Mouse (Mus musculus) cerebellum, postnatal 14 days (tissue): ENCODE data around the gene Coa4.

ENCODE experiments used
- DNase-seq, 2 experiments: peaks; one replicate each; pipeline ENCODE4 v3.0.0; 2021; ENCODE audit warnings: mixed read lengths in 2 of 2

Gene Coa4

GRCm38 (mm10) chr7:100536804-100537518 is at the start of gene Coa4:
Gene Coa4, plus strand, starts transcription at chr7:100537071.
- peak; percentile 94 for DNase-seq

- no peak for DNase-seq
These were observed 49.6 kb upstream of the Coa4 start for GRCm38 (mm10) chr7:100487301-100487700.

GRCm38 (mm10) chr7:100488474-100489048 is 48.3 kb upstream of the Coa4 start:
- DNase-seq, result peak in 1 of 2 experiments; percentile 41

DNA sequence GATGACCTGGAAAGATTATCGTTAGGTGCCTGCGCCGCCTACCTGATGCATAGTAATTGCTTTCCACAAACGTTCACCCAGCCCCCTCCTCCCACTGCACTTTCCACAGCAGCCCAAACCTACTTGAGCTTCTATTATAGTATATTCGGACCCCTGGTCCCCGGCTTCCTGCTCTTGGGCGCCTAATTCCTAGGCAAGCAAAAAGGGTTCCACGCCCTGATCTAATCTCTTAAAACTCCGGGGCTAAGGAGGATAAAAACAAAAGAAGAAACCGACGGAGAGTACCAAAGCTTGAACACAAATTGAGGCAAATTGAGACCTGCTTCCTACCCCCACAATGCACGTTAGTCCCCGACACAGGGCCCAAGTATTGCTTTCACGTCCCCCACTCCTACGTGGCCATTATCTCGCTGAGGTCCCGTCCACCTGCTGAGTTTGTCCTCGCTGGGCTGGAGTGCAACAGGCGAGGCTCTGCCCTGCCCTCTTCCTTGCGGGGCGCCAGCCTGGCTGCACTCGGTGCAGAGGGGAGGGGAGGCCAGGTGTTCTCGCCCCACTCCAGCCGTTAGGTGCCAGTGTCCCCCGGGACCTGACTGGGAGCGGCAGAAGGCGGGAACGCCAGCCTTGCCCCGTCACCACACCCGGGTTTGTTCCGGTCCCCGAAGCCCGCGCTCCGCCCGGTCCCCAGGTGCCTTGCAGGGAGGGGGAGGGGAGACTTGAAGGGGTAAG is 44.3 kb upstream of the Coa4 start:
- DNase-seq, result no peak

DNA sequence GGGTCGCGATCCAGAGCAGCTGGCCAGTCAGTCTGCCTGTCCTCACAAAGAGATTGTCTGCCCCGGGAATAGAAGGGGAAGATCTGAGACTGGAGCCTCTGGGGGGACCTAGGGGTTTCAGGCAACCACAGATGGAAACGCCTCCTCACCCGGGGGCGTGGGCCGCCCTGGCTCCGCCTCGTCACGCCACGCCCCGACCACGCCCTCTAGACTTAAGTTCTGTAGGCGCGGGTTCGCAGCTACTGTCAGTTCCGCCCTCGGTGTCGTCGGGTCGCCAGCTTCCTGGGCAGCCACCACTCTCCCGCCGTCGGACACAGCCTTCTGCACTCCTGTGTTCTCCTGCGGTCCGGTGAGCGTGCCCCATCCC is 43.8 kb upstream of the Coa4 start, which contains the start of gene Ucp2:
TSS of gene Ucp2 (plus strand) at position 221 of the 367 bp plus-strand sequence.
- DNase-seq, result peak; percentile 47 to 60

DNA sequence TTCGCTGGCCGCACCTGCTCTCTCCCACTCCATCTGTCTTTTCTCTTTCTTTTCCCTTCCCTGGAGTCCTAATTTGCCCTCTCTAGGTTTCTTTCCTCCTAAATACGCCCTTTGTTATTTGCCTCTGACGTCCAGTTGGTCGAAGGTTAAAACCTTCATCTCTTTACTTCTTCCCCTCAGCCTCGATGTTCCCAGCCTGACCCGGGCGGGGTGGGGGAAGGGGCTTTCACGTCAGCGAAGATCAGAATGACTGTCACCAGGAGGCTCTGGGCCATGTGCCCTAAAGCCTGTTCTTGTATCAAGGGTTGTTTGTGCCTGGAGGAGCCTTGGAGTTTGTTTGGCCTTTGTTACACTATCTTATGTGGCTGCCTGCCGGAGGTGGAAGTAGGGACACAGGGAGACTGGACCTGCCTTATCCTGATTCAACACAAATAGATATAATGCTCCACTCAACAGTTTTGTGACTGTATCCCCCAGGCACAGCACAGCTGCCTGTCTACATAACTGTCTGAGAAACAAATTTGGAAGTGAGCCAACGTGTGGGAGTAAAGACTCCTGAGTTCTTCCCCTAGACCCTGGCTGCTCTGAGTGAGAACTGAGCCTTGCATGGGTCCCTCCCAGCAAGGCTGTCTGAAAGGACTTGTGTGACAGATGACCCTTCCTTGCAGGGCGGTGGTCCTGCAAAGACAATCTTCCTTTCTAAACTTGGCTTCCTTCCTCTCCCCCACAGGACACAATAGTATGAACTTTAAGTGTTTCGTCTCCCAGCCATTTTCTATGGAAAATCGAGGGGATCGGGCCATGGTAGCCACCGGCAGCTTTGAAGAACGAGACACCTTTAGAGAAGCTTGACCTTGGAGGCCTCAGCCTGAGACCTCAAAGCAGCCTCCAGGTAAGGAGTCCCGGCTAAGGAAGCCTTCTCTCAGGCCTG is 43.1 kb upstream of the Coa4 start:
- DNase-seq, result peak in 1 of 2 experiments; percentile 53

DNA sequence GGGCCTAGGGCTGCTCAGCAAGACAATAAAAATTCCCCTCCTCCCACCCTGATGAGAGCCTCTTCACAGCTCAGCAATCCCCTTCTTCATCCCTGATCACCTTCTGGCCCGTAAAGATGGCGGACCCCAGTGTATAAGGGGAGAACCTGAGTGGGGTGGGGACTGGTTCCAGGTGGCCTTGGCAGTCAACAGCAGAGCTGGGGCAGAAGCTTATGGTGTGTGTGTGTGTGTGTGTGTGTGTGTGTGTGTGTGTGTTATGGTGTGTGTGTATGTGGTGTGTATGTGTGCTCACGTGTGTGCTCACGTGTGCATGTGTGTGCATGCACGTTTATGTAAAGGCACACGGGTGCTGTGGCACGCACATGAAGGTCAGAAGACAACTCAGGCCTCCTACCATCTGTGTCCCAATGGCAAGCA is 42.4 kb upstream of the Coa4 start:
- DNase-seq, result no peak

DNA sequence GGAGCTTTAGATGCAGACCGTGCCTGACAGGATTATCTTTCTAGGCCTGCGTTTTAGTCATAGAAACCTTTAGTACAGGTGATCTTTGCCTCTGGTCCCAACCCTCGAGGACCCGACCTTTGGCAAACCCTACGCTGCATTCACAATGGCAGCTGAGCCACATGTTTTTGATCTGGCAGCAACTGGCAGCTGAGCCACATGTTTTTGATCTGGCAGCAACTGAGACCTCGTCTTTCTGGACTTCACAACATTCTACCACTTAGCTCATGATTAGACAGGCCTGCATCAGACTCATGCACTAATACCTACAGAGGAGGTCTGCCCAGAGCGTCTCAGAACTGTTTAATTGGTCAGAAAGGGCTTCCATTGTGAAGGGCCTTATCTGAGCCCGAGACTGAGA is 41.8 kb upstream of the Coa4 start:
- DNase-seq, result no peak

GRCm38 (mm10) chr7:100495581-100496251 is 41.2 kb upstream of the Coa4 start:
- DNase-seq, result peak; percentile 57 to 70

DNA sequence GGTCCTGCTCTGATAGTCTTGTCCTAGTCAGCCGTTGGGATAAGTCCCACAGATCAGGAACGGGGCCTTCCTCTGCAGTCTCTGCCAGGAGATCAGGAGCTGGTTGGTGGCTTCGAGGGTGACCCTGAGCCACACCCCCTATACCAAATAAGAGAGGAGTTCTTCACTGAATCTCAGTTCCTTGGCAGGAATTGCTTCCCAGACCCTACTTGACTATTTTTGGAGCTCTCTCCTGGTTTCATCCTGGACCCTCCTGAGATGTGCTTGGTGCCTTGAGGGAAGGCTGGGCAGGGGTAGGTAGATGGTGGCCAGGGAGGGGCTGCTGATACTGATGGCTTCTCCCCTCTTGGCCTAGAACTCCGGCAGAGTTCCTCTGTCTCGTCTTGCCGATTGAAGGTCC is 40.5 kb upstream of the Coa4 start:
- no peak for DNase-seq

GRCm38 (mm10) chr7:100496791-100497190 is 40.1 kb upstream of the Coa4 start:
- no peak for DNase-seq

DNA sequence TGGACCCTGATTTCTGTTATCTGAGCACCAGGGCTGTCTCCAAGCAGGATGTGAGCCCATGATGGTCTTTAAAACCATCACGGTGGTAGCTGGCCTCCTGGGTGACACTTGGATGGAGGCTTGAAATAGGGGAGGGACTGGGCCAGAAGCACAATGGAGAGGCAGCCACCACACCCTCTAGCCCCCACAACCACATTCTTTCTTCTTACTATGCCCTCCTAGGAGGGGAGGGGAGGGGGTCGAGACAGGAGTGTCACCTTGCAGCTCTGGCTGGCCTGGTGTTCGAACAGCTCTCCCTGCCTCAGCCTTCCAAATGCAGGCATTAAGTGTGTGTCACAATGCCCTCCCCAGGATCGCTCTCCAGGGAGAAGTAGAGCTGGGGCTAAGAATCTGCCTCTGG is 39.5 kb upstream of the Coa4 start:
- no peak for DNase-seq

DNA sequence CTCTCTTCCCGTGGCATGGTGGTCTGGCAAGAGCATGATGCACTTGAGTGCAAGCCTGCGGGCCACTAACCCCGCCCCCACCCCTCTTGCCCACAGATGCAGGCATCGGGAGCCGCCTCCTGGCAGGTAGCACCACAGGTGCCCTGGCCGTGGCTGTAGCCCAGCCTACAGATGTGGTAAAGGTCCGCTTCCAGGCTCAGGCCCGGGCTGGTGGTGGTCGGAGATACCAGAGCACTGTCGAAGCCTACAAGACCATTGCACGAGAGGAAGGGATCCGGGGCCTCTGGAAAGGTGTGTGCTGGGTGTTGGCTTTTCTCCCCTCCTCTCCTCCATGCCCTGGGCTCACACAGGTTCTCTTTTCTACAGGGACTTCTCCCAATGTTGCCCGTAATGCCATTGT is 38.9 kb upstream of the Coa4 start:
- no peak for DNase-seq

DNA sequence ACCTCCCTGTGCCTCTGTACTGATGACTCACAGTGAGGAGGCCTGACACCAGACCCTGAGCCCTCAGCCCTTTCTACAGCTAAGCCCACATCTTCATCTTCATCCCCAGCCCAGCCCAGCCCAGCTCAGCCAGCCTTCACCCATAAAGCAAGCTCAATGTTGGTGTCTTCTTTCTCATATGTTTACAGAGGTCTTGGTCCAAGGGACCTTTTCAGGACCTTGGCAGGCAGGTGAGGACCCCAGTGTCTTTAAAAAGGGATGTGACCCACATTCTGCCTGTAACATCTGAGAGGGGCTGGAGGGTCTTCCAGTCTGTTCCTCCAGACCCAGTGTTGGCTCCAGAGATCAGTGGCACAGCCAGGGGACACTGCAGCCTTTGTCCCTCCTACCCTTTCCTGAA is 37.4 kb upstream of the Coa4 start:
- no peak for DNase-seq

GRCm38 (mm10) chr7:100500276-100500977 is 36.4 kb upstream of the Coa4 start:
- peak in 1 of 2 experiments; percentile 37 for DNase-seq

DNA sequence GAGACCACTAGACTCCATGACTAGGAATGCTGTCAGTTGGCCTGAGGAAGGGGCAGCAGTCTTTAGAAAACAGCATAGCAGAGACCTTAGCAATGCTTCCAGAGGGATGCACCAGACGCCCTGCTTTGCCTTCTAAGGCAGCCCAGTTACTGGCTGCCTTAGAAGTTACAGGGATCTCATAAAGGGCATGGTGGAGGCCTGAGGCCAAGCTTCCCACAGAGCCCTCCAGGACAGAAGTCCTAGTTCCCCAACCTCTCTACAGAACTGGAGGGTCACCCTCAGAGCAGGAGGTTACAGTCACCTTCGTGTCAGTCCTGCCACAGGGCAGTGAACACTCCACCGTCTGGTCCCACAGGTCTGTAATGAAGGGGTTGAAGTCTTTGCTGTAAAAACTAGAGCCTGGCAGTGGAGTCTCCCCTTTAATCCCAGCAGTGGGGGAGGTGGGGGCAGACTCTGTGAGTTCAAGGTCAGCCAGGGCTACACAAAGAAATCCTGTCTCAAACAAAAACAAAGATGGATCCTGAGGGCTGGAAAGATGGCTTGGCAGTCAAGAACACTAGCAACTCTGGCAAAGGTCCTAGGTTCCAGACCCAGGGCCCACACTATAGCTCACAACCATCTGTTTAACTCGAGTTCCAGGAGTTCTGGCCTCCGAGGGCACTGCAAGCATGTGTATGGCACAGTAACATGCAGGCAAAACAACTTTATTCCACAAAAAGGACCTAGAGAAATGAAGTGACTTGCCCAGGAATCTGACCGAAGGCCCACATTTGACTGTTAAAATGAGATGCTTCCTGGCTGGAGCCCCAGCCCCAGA is 35.6 kb upstream of the Coa4 start:
- DNase-seq, result no peak

- no peak for DNase-seq
These were observed 35.0 kb upstream of the Coa4 start for GRCm38 (mm10) chr7:100501844-100502373.

DNA sequence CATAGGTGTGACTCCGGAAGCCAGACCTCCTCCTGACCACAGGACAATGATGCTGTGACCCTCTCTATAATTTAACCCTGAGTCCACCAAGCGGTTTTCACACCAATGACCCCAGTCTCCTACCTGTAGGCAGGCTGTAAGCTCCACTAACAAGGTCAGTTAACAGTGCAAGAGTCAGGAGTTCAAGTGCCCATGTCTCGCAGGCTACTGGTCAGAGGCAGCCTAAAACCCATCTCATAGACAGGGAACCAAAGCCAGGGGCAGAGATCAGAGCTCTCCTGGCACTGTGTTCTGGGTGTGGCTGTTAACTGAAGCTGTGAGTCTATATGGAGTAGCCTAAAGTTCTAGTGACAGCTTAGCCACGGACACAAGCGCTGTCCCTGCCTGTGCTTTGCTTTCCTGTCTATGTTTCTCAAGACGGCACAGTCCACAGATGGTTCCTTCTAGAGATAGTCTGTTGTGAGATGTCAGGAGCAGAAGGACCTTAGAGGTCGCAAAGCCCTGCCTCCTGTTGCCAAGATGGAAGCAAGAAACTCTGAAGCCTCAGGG is 34.4 kb upstream of the Coa4 start:
- no peak for DNase-seq

DNA sequence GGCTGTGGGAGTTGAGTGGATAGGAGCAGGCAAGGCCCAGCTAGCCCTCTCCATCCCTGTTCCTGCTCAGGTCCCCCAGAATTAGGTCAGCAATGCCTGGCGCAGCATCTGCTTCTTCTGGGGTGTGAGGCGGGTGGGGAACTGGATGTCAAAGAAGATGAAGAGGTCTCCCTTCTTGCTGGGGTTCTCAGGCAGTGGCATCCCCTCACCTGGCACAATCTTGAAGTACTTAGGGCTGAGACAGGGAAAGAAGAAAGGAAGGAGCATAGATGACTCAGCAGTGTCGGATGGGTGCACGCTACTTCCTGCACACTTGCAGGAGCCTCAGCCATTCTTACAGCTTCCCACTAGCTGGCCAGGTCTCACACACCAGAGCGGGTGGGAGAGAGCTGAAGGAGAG is 33.8 kb upstream of the Coa4 start:
- no peak for DNase-seq
